25 mouse cellular contexts compared by ENCODE assay signal in genomic region chr6:39828736-39829135, GRCm38 (mm10). TPM values are rescaled to one million over a fixed set of nuclear protein-coding genes. Genes with fewer than 3 reads are reported as not detected.
DNase-seq lines count a peak whose midpoint lies in the region; ATAC-seq and TF ChIP-seq lines count a peak whose summit lies in the region.
"Had no signal": no experiment of that assay in that cellular context is flagged by ENCODE, and none has a peak within 500 bp of the region (broad histone marks: within the 10 kb centered on the region; RNA-seq: fewer than 3 reads in every experiment).

No protein-coding gene starts in this region.

- 78% methylated on average over 5 of the region's 5 CpGs for WGBS in heart, embryonic 11.5 days (ENCODE audit: insufficient replicate concordance)
- 80% methylated on average over 5 of the region's 5 CpGs for WGBS in hindbrain, postnatal 0 days

- no peak overlapping the region for H3K9ac ChIP-seq in heart, embryonic 11.5 days (ENCODE audit: low read depth, low read length)
- no peak overlapping the region for H3K9ac ChIP-seq in hindbrain, postnatal 0 days (replicated peaks; ENCODE audit: low read length)
- H3K9ac ChIP-seq: liver, postnatal 0 days; midbrain, embryonic 15.5 days had no signal

- no peak overlapping the region for H3K4me2 ChIP-seq in heart, embryonic 11.5 days
- H3K4me2 ChIP-seq in hindbrain, postnatal 0 days (ENCODE audit: low read depth, low read length), result no peak overlapping the region
- H3K4me2 ChIP-seq: midbrain, embryonic 15.5 days had no signal

- H3K4me1 ChIP-seq in heart, embryonic 11.5 days (ENCODE audit: control insufficient read depth, insufficient read depth, low read length), result no peaks in the 10 kb centered on the region
- no peaks in the 10 kb centered on the region for H3K4me1 ChIP-seq in hindbrain, postnatal 0 days (ENCODE audit: insufficient read depth, low read length)
- H3K4me1 ChIP-seq: embryonic facial prominence, embryonic 10.5 days; limb, embryonic 10.5 days; midbrain, embryonic 15.5 days had no signal

- intact Hi-C loops in gastrocnemius, postnatal 14 days (cut with DNase I; ENCODE audit: low total_unique reads), result no loop called here
- intact Hi-C loops in heart, postnatal 14 days (cut with DNase I), result no loop called here

- H3K4me3 ChIP-seq in heart, embryonic 11.5 days (ENCODE audit: low read depth, low read length), result no peak overlapping the region
- H3K4me3 ChIP-seq in hindbrain, postnatal 0 days (ENCODE audit: low read length), result no peak overlapping the region
- H3K4me3 ChIP-seq: embryonic facial prominence, embryonic 10.5 days; limb, embryonic 10.5 days; megakaryocyte, embryonic 14.5 days; midbrain, embryonic 15.5 days; myocyte had no signal

- H3K27me3 ChIP-seq in heart, embryonic 11.5 days (ENCODE audit: control insufficient read depth, insufficient read depth, low read length), result no peaks in the 10 kb centered on the region
- no peaks in the 10 kb centered on the region for H3K27me3 ChIP-seq in hindbrain, postnatal 0 days (ENCODE audit: insufficient read depth, low read length)
- H3K27me3 ChIP-seq: midbrain, embryonic 15.5 days had no signal

- no peak for ATAC-seq in heart, embryonic 11.5 days (replicated peaks; ENCODE audit: insufficient number of reproducible peaks, low FRiP score, low TSS enrichment)
- ATAC-seq in hindbrain, postnatal 0 days, result no peak
- ATAC-seq: activated CD4-positive, CD25-positive, alpha-beta regulatory T cell, adult 4 months; CD4-positive, CD25-positive, alpha-beta regulatory T cell, adult 4 months; hindbrain, embryonic 16.5 days; intestine, postnatal 0 days; liver, postnatal 0 days; midbrain, embryonic 15.5 days had no signal

- peak; percentile 87 for DNase-seq in heart, adult 11 months
- peak; percentile 63 for DNase-seq in adipocyte (ENCODE audit: low spot score)
- DNase-seq in gastrocnemius, postnatal 14 days, result peak; percentile 42
- DNase-seq in heart, postnatal 14 days, result peak; percentile 40 to 53
- DNase-seq in left cerebral cortex, adult 18-20 months (ENCODE audit: low spot score in 2 of 2), result no peak
- DNase-seq in hindbrain, postnatal 0 days (ENCODE audit: low spot score), result no peak
- no peak for DNase-seq in yolk sac, embryonic 10.5 days (ENCODE audit: low spot score)
- DNase-seq: adrenal gland, postnatal 36 days; cerebellum, adult 18-20 months; layer of hippocampus, postnatal 36 days; liver, postnatal 0 days; lung, postnatal 14 days; right cerebral cortex, postnatal 14 days had no signal

- H3K27ac ChIP-seq in heart, embryonic 11.5 days (ENCODE audit: low read depth, low read length), result no peak overlapping the region
- H3K27ac ChIP-seq in hindbrain, postnatal 0 days, result no peak overlapping the region
- H3K27ac ChIP-seq: embryonic facial prominence, embryonic 10.5 days; limb, embryonic 10.5 days; midbrain, embryonic 15.5 days had no signal

- H3K36me3 ChIP-seq in heart, embryonic 11.5 days (ENCODE audit: control insufficient read depth, insufficient read depth, low read length), result no peaks in the 10 kb centered on the region
- no peaks in the 10 kb centered on the region for H3K36me3 ChIP-seq in hindbrain, postnatal 0 days (ENCODE audit: insufficient read depth, low read length)
- H3K36me3 ChIP-seq: embryonic facial prominence, embryonic 10.5 days; limb, embryonic 10.5 days; midbrain, embryonic 15.5 days had no signal

- no peaks in the 10 kb centered on the region for H3K9me3 ChIP-seq in heart, embryonic 11.5 days (replicated peaks; ENCODE audit: control insufficient read depth, low read length)
- H3K9me3 ChIP-seq in hindbrain, postnatal 0 days (ENCODE audit: low read length), result no peaks in the 10 kb centered on the region
- H3K9me3 ChIP-seq: embryonic facial prominence, embryonic 10.5 days; limb, embryonic 10.5 days; midbrain, embryonic 15.5 days had no signal

- no peak for TF ChIP-seq CTCF in hindbrain, postnatal 0 days (IDR thresholded peaks at IDR 0.05; ENCODE audit: low read depth)

RNA-seq across cellular contexts. Expression of gene Mrps33, which starts 17.9 kb away (rescaled TPM):
- 215 and 220 TPM in 2 replicates for polyA plus RNA-seq in heart, embryonic 11.5 days (2014; fragmentation: Nextera tagmentation; extraction: Ambion mirVana)
- 10 to 100 TPM; 54.9 to 65.0 TPM for total RNA-seq in gastrocnemius, postnatal 14 days (2021)
- 10 to 100 TPM; 89.3 to 96.8 TPM for total RNA-seq in heart, postnatal 14 days (2021)
- 100 to 1,000 TPM in 1 of 2 experiments, 10 to 100 TPM in 1; 92.0 to 104 TPM for total RNA-seq in left cerebral cortex, adult 18-20 months (2021)
- 14.7 and 29.3 TPM in 2 replicates for total RNA-seq in hindbrain, postnatal 0 days (2014; rRNA removed)
- 205 and 218 TPM in 2 replicates for polyA plus RNA-seq in hindbrain, postnatal 0 days (2015; fragmentation: Nextera tagmentation; extraction: Ambion mirVana)

RNA-seq across cellular contexts. Expression of gene Tmem178b, which starts 44.3 kb away (rescaled TPM):
- 0.03 and 0.26 TPM in 2 replicates for polyA plus RNA-seq in heart, embryonic 11.5 days (2014; fragmentation: Nextera tagmentation; extraction: Ambion mirVana)
- 1 to 10 TPM; 2.5 TPM for total RNA-seq in gastrocnemius, postnatal 14 days (2021)
- total RNA-seq in heart, postnatal 14 days (2021), result under 1 TPM; 0.31 to 0.56 TPM
- total RNA-seq in left cerebral cortex, adult 18-20 months (2021), result 100 to 1,000 TPM; 193 to 222 TPM
- 127 and 146 TPM in 2 replicates for total RNA-seq in hindbrain, postnatal 0 days (2014; rRNA removed)
- polyA plus RNA-seq in hindbrain, postnatal 0 days (2015; fragmentation: Nextera tagmentation; extraction: Ambion mirVana), result 29.8 and 31.4 TPM in 2 replicates
- total RNA-seq: hematopoietic stem cell, adult 5-6 weeks had no signal
- polyA plus RNA-seq: activated CD4-positive, CD25-positive, alpha-beta regulatory T cell, adult 4 months; limb, embryonic 10.5 days; liver, postnatal 0 days; thymus, postnatal 0 days had no signal

Comparison
In these comparisons a context has a peak if more than half of its experiments do, and no peak if none do; other contexts are left out.
1. DNase-seq: peak in heart, adult 11 months (single experiment), adipocyte (single experiment), gastrocnemius, postnatal 14 days (single experiment) and heart, postnatal 14 days (2 of 2); none in left cerebral cortex, adult 18-20 months (0 of 2), hindbrain, postnatal 0 days (single experiment) and yolk sac, embryonic 10.5 days (single experiment).
2. RNA of gene Tmem178b, which starts 44.3 kb away (total RNA-seq): 193 to 222 TPM in left cerebral cortex, adult 18-20 months and 127 to 146 TPM in hindbrain, postnatal 0 days; 2.5 TPM in gastrocnemius, postnatal 14 days and 0.31 to 0.56 TPM in heart, postnatal 14 days; every median in the first group is over 10 times any median in the second.